Mouse (Mus musculus) kidney, embryonic 16.5 days (tissue): ENCODE results near the gene Slc6a12. TPM values are rescaled to one million over a fixed set of nuclear protein-coding genes. Genes with fewer than 3 reads are reported as not detected.
A peak's percentile ranks its signal among the peaks of the same experiment; 100 is the strongest.

Source experiments
- ATAC-seq: fragments of 200-750 bp; cut with Nextera tagmentation; 2 replicates; pipeline ENCODE4 v1.8.0; 2017; ENCODE audit warnings: moderate TSS enrichment; ENCODE audit not compliant: low FRiP score, low TSS enrichment
- H3K27ac ChIP-seq: fragments of 300-500 bp; sonication (generic); 2 replicates; pipeline ENCODE4 v1.5.1; 2014; ENCODE audit warnings: low read length
- H3K27me3 ChIP-seq: fragments of 300-500 bp; sonication (generic); 2 replicates; pipeline ENCODE4 v1.6.1; 2014; ENCODE audit warnings: low read length, control low read depth, mixed read lengths; ENCODE audit not compliant: insufficient read depth
- H3K36me3 ChIP-seq: fragments of 300-500 bp; sonication (generic); 2 replicates; pipeline ENCODE4 v1.6.1; 2014; ENCODE audit warnings: low read length, control low read depth, mixed read lengths; ENCODE audit not compliant: insufficient read depth
- H3K4me1 ChIP-seq: fragments of 300-500 bp; sonication (generic); 2 replicates; pipeline ENCODE4 v1.6.1; 2014; ENCODE audit warnings: low read length, control low read depth, mixed read lengths; ENCODE audit not compliant: insufficient read depth
- H3K4me2 ChIP-seq: fragments of 300-500 bp; sonication (generic); replicated peaks from 2 replicates; pipeline ENCODE4 v1.6.1; 2014; ENCODE audit warnings: low read depth, low read length
- H3K4me3 ChIP-seq: fragments of 300-500 bp; sonication (generic); 2 replicates; pipeline ENCODE4 v1.5.1; 2014; ENCODE audit warnings: mild to moderate bottlenecking, low read length
- H3K9ac ChIP-seq: fragments of 300-500 bp; sonication (generic); replicated peaks from 2 replicates; pipeline ENCODE4 v1.6.1; 2014; ENCODE audit warnings: low read length
- H3K9me3 ChIP-seq: fragments of 300-500 bp; sonication (generic); 2 replicates; pipeline ENCODE4 v1.6.1; 2016; ENCODE audit warnings: low read length, control low read depth
- WGBS: fragments of 180-500 bp; shearing (Covaris S2); extraction: QIAGEN DNeasy Blood & Tissue Kit; methylation state at CpG from one replicate; pipeline ENCODE4 v1.1.7; 2014; 5-methylcytosine and 5-hydroxymethylcytosine counted together
- microRNA-seq: library from miRNA; unstranded; fragments of <30 nt; microRNA quantifications from one replicate; pipeline ENCODE4, GENCODE M21; 2016
- polyA plus RNA-seq: library from polyadenylated mRNA; unstranded; fragments of >200 nt; fragmentation: Nextera tagmentation; extraction: Ambion mirVana; gene quantifications from 2 replicates; pipeline ENCODE4 v1.2.1, GENCODE M21; 2015

Gene Slc6a12
- polyA plus RNA-seq, 1 experiment from 2014 or later = 0.99 TPM

GRCm38 (mm10) chr6:121401140-121401539, 58.3 kb downstream of the Slc6a12 start:
- no peak overlapping the region for H3K4me3 ChIP-seq
- no peaks in the 10 kb centered on the region for H3K9me3 ChIP-seq
- no peaks in the 10 kb centered on the region for H3K27me3 ChIP-seq
- 87% methylated on average over 6 of the region's 6 CpGs for WGBS
- H3K36me3 ChIP-seq = no peaks in the 10 kb centered on the region
- H3K27ac ChIP-seq = no peak overlapping the region
- no peak overlapping the region for H3K4me2 ChIP-seq
- H3K9ac ChIP-seq = no peak overlapping the region
- H3K4me1 ChIP-seq = no peaks in the 10 kb centered on the region
- no peak for ATAC-seq

GRCm38 (mm10) chr6:121401826-121402660, 59.2 kb downstream of the Slc6a12 start:
- ATAC-seq = no peak
- no peaks in the 10 kb centered on the region for H3K27me3 ChIP-seq
- no peaks in the 10 kb centered on the region for H3K4me1 ChIP-seq
- H3K9ac ChIP-seq = no peak overlapping the region
- H3K9me3 ChIP-seq = no peaks in the 10 kb centered on the region
- H3K36me3 ChIP-seq = no peaks in the 10 kb centered on the region
- no peak overlapping the region for H3K4me3 ChIP-seq
- WGBS = 89% methylated on average over 14 of the region's 14 CpGs
- H3K4me2 ChIP-seq = no peak overlapping the region
- no peak overlapping the region for H3K27ac ChIP-seq

GRCm38 (mm10) chr6:121402661-121403244, 59.9 kb downstream of the Slc6a12 start:
- H3K9me3 ChIP-seq = no peaks in the 10 kb centered on the region
- no peak for ATAC-seq
- 86% methylated on average over 8 of the region's 8 CpGs for WGBS
- no peaks in the 10 kb centered on the region for H3K27me3 ChIP-seq
- H3K27ac ChIP-seq = no peak overlapping the region
- no peak overlapping the region for H3K4me3 ChIP-seq
- H3K4me2 ChIP-seq = no peak overlapping the region
- no peaks in the 10 kb centered on the region for H3K4me1 ChIP-seq
- H3K36me3 ChIP-seq = no peaks in the 10 kb centered on the region
- no peak overlapping the region for H3K9ac ChIP-seq

GRCm38 (mm10) chr6:121405311-121405710, 62.4 kb downstream of the Slc6a12 start:
- H3K27me3 ChIP-seq = no peaks in the 10 kb centered on the region; the same call in 1 of the 2 replicates
- H3K36me3 ChIP-seq = no peaks in the 10 kb centered on the region
- no peaks in the 10 kb centered on the region for H3K9me3 ChIP-seq
- no peak overlapping the region for H3K27ac ChIP-seq
- no peak for ATAC-seq
- no peak overlapping the region for H3K9ac ChIP-seq
- no peak overlapping the region for H3K4me3 ChIP-seq
- no peak overlapping the region for H3K4me2 ChIP-seq
- WGBS = 90% methylated on average over 8 of the region's 8 CpGs
- H3K4me1 ChIP-seq = no peaks in the 10 kb centered on the region

GRCm38 (mm10) chr6:121407571-121408011, 64.7 kb downstream of the Slc6a12 start:
- H3K27me3 ChIP-seq = peaks cover 19% of the 10 kb centered on the region
- no peaks in the 10 kb centered on the region for H3K36me3 ChIP-seq
- no peaks in the 10 kb centered on the region for H3K9me3 ChIP-seq
- WGBS = 31% methylated on average over 5 of the region's 5 CpGs
- ATAC-seq = 0 out of 2 replicates have a peak, but pooled peaks have one; percentile 9
- H3K4me2 ChIP-seq = no peak overlapping the region
- no peak overlapping the region for H3K27ac ChIP-seq
- H3K9ac ChIP-seq = no peak overlapping the region
- 0 out of 2 replicates have a peak, but pooled peaks cover 2% of the 10 kb centered on the region for H3K4me1 ChIP-seq
- H3K4me3 ChIP-seq = no peak overlapping the region

- Histone ChIP-seq H3K4me2 (peak overlapping the region; percentile 52), H3K27ac (no peak overlapping the region), H3K9me3 (no peaks in the 10 kb centered on the region), H3K27me3 (peaks cover 47% of the 10 kb centered on the region), H3K36me3 (no peaks in the 10 kb centered on the region), H3K4me3 (peak overlapping the region; percentile 35), H3K4me1 (0 out of 2 replicates have a peak, but pooled peaks cover 8% of the 10 kb centered on the region), H3K9ac (0 out of 2 replicates have a peak overlapping the region, but pooled peaks have one; percentile 41)
- WGBS = 2% methylated on average over 46 of the region's 46 CpGs
- ATAC-seq = no peak; the same call in 1 of the 2 replicates
These were observed 69.9 kb downstream of the Slc6a12 start for GRCm38 (mm10) chr6:121412558-121413297.

Small RNAs within 50 kb of the gene (microRNA-seq; reads per million reads assigned to microRNA genes)
- gene Gm24855 = not detected

Other genes starting within 250 kb of the Slc6a12 start
- 10.9 and 11.6 TPM in 2 replicates for gene Mical3, start 212.1 kb upstream of the Slc6a12 start, polyA plus RNA-seq
- gene Pex26, start 159.4 kb upstream of the Slc6a12 start, polyA plus RNA-seq = 12.8 and 13.6 TPM in 2 replicates
- gene Tuba8, start 132.4 kb upstream of the Slc6a12 start, polyA plus RNA-seq = 0.27 and 0.75 TPM in 2 replicates
- gene Usp18, start 97.2 kb upstream of the Slc6a12 start, polyA plus RNA-seq = 2.8 and 3.0 TPM in 2 replicates
- gene Slc6a13, start 42.8 kb upstream of the Slc6a12 start, polyA plus RNA-seq = 33.3 and 35.1 TPM in 2 replicates
- 0.04 and 0.09 TPM in 2 replicates for gene Iqsec3, start 130.6 kb downstream of the Slc6a12 start, polyA plus RNA-seq